Mouse (Mus musculus): ENCODE measurements around the gene Eif3k.

GRCm38 (mm10) chr7:28921722-28922465 lies 59.8 kb downstream of the Eif3k start:
- TF ChIP-seq CTCF (IDR thresholded peaks at IDR 0.05; ENCODE audit: low read depth) (no peak), EP300 (IDR thresholded peaks at IDR 0.05; ENCODE audit: low read depth) (no peak)

Measured in liver, postnatal 0 days (tissue).